Mouse (Mus musculus) ES-Bruce4 (cell line): ENCODE results near the gene Maml3.

Source experiments
- CTCF ChIP-seq: IDR thresholded peaks from one replicate; pipeline ENCODE4 v1.8.1; 2011; ENCODE audit warnings: low read depth, low read length
- EP300 ChIP-seq: IDR thresholded peaks from 2 replicates; pipeline ENCODE4 v1.6.1; 2011; ENCODE audit warnings: low read depth, low read length; ENCODE audit not compliant: insufficient read depth
- POLR2A ChIP-seq: IDR thresholded peaks from one replicate; pipeline ENCODE4 v1.8.1; 2011; ENCODE audit warnings: low read length; ENCODE audit not compliant: insufficient read depth

DNA sequence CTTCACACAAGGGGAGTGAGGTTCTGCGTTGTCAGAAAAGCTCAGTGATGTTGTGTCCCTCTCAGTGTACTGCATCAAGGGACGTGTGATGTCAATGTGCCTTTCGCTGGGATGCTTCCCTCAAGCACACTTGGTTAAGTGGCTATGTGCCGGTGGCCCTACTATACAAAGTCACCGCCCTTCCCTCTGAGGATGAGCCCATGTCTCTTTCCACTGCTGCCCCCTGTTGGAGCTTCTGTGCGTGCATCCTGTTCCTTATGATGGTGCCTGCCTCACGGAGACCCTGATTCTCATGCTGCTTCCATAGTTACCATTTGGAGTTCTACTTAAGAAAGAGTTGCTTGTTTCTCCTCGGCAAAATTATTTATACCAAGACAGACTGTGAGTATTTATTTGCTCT is 210.4 kb downstream of the Maml3 start:
- TF ChIP-seq CTCF (peak; percentile 55), POLR2A (no peak), EP300 (no peak)
